21 mouse cellular contexts compared by ENCODE assay signal in the genomic region with DNA sequence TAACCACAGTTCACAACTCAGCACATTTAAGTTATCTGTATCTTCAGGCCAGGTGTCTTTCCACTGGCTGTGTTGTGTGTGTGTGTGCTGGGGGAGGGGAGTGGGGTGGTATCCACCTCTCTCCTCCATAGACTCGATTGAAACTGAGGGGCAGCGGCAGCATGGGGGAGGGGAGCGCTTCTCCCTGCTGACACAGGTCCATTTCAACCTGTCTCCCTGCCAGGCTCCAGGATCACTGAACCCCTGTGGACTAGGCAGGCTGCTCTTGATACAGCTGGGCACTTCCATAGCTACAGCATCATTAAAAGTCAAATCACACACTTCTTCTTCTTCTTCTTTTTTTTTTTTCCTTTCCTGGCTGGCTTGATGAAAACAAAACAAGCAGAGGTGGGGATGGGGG.
A peak's percentile ranks its signal among the peaks of the same experiment; 100 is the strongest.
DNase-seq lines count a peak whose midpoint lies in the region; ATAC-seq and TF ChIP-seq lines count a peak whose summit lies in the region.
"Had no signal": no experiment of that assay in that cellular context is flagged by ENCODE, and none has a peak within 500 bp of the region (broad histone marks: within the 10 kb centered on the region; RNA-seq: fewer than 3 reads in every experiment).

No protein-coding gene starts in this region.

- peak; percentile 57 for ATAC-seq in forebrain, embryonic 12.5 days (ENCODE audit: low FRiP score)
- no peak for ATAC-seq in forebrain, embryonic 11.5 days (replicated peaks; ENCODE audit: low FRiP score)
- peak; percentile 62 for ATAC-seq in hindbrain, embryonic 14.5 days (ENCODE audit: low FRiP score)
- peak; percentile 77 for ATAC-seq in midbrain, embryonic 13.5 days
- ATAC-seq: intestine, postnatal 0 days had no signal

- WGBS in forebrain, embryonic 12.5 days, result 13% methylated on average over 3 of the region's 3 CpGs
- 14% methylated on average over 3 of the region's 3 CpGs for WGBS in forebrain, embryonic 11.5 days
- WGBS in hindbrain, embryonic 14.5 days, result 14% methylated on average over 3 of the region's 3 CpGs
- 3% methylated on average over 3 of the region's 3 CpGs for WGBS in midbrain, embryonic 13.5 days

- H3K4me2 ChIP-seq in forebrain, embryonic 12.5 days, result 0 out of 2 replicates have a peak overlapping the region, but pooled peaks have one; percentile 16
- H3K4me2 ChIP-seq in forebrain, embryonic 11.5 days (ENCODE audit: low read depth, low read length, severe bottlenecking), result no peak overlapping the region
- no peak overlapping the region for H3K4me2 ChIP-seq in hindbrain, embryonic 14.5 days (replicated peaks)
- no peak overlapping the region for H3K4me2 ChIP-seq in midbrain, embryonic 13.5 days (replicated peaks)
- H3K4me2 ChIP-seq: embryonic facial prominence, embryonic 12.5 days; kidney, embryonic 15.5 days; lung, embryonic 15.5 days had no signal

- H3K4me1 ChIP-seq in forebrain, embryonic 12.5 days, result peaks cover 18% of the 10 kb centered on the region
- peaks cover 1% of the 10 kb centered on the region; the same call in 1 of the 2 replicates for H3K4me1 ChIP-seq in forebrain, embryonic 11.5 days (replicated peaks; ENCODE audit: control insufficient read depth, insufficient read depth, low read length)
- H3K4me1 ChIP-seq in hindbrain, embryonic 14.5 days (replicated peaks; ENCODE audit: control insufficient read depth, insufficient read depth, low read length), result peaks cover 17% of the 10 kb centered on the region
- peaks cover 22% of the 10 kb centered on the region for H3K4me1 ChIP-seq in midbrain, embryonic 13.5 days (replicated peaks)
- H3K4me1 ChIP-seq: embryonic facial prominence, embryonic 12.5 days; kidney, embryonic 15.5 days; lung, embryonic 15.5 days had no signal

- H3K4me3 ChIP-seq in forebrain, embryonic 12.5 days (replicated peaks), result no peak overlapping the region
- H3K4me3 ChIP-seq in forebrain, embryonic 11.5 days (ENCODE audit: low read depth, low read length), result no peak overlapping the region
- no peak overlapping the region for H3K4me3 ChIP-seq in hindbrain, embryonic 14.5 days (replicated peaks; ENCODE audit: low read length)
- no peak overlapping the region for H3K4me3 ChIP-seq in midbrain, embryonic 13.5 days (replicated peaks)
- H3K4me3 ChIP-seq: embryonic facial prominence, embryonic 12.5 days; erythroblast, embryonic 14.5 days; kidney, embryonic 15.5 days; lung, embryonic 15.5 days had no signal

- no peaks in the 10 kb centered on the region for H3K9me3 ChIP-seq in forebrain, embryonic 12.5 days
- H3K9me3 ChIP-seq in forebrain, embryonic 11.5 days (ENCODE audit: control insufficient read depth, low read length), result no peaks in the 10 kb centered on the region
- no peaks in the 10 kb centered on the region for H3K9me3 ChIP-seq in hindbrain, embryonic 14.5 days (ENCODE audit: control insufficient read depth, low read length)
- no peaks in the 10 kb centered on the region for H3K9me3 ChIP-seq in midbrain, embryonic 13.5 days
- H3K9me3 ChIP-seq: embryonic facial prominence, embryonic 12.5 days; kidney, embryonic 15.5 days; lung, embryonic 15.5 days had no signal

- no peak for TF ChIP-seq POLR2A in brain, embryonic 14.5 days (IDR thresholded peaks at IDR 0.05; ENCODE audit: borderline replicate concordance, extremely low read depth, insufficient read depth, insufficient read length, poor library complexity, severe bottlenecking)

- no peak overlapping the region for H3K27ac ChIP-seq in forebrain, embryonic 12.5 days
- H3K27ac ChIP-seq in forebrain, embryonic 11.5 days (ENCODE audit: low read depth, low read length), result no peak overlapping the region
- peak overlapping the region; percentile 33; the same call in 1 of the 2 replicates for H3K27ac ChIP-seq in hindbrain, embryonic 14.5 days
- H3K27ac ChIP-seq in midbrain, embryonic 13.5 days, result peak overlapping the region; percentile 54; the same call in 1 of the 2 replicates
- H3K27ac ChIP-seq: embryonic facial prominence, embryonic 12.5 days; kidney, embryonic 15.5 days; liver, embryonic 14.5 days; lung, embryonic 15.5 days had no signal

- DNase-seq in forebrain, embryonic 11.5 days (ENCODE audit: low spot score), result no peak
- peak; percentile 71 for DNase-seq in brain, embryonic 14.5 days (ENCODE audit: low read depth)
- DNase-seq in hindbrain, embryonic 14.5 days (ENCODE audit: low spot score), result no peak
- DNase-seq in heart, postnatal 4 days, result no peak
- DNase-seq in spleen, postnatal 10 days (ENCODE audit: low spot score in 2 of 2), result no peak
- DNase-seq in urinary bladder, adult 18-20 months (ENCODE audit: low spot score in 2 of 2), result no peak
- DNase-seq: cerebellum, adult 8-10 months; gastrocnemius, postnatal 10 days; heart, adult 18-20 months; kidney, postnatal 4 days; lung, postnatal 4 days; thymus, adult 2 months had no signal

- TF ChIP-seq CTCF in brain, embryonic 14.5 days (IDR thresholded peaks at IDR 0.05; ENCODE audit: borderline replicate concordance, extremely low read depth, insufficient read depth, insufficient read length), result no peak

- no peaks in the 10 kb centered on the region for H3K27me3 ChIP-seq in forebrain, embryonic 12.5 days
- no peaks in the 10 kb centered on the region for H3K27me3 ChIP-seq in forebrain, embryonic 11.5 days (ENCODE audit: control insufficient read depth, insufficient read depth, low read length)
- no peaks in the 10 kb centered on the region for H3K27me3 ChIP-seq in hindbrain, embryonic 14.5 days (ENCODE audit: control insufficient read depth, insufficient read depth, low read length)
- no peaks in the 10 kb centered on the region for H3K27me3 ChIP-seq in midbrain, embryonic 13.5 days
- H3K27me3 ChIP-seq: embryonic facial prominence, embryonic 12.5 days; kidney, embryonic 15.5 days; lung, embryonic 15.5 days had no signal

- no peaks in the 10 kb centered on the region for H3K36me3 ChIP-seq in forebrain, embryonic 12.5 days (replicated peaks)
- H3K36me3 ChIP-seq in forebrain, embryonic 11.5 days (ENCODE audit: control insufficient read depth, insufficient read depth, low read length), result no peaks in the 10 kb centered on the region
- no peaks in the 10 kb centered on the region for H3K36me3 ChIP-seq in hindbrain, embryonic 14.5 days (replicated peaks; ENCODE audit: control insufficient read depth, insufficient read depth)
- H3K36me3 ChIP-seq in midbrain, embryonic 13.5 days, result no peaks in the 10 kb centered on the region
- H3K36me3 ChIP-seq: embryonic facial prominence, embryonic 12.5 days; G1E; kidney, embryonic 15.5 days; lung, embryonic 15.5 days had no signal

- no peak overlapping the region for H3K9ac ChIP-seq in forebrain, embryonic 12.5 days
- no peak overlapping the region for H3K9ac ChIP-seq in forebrain, embryonic 11.5 days (ENCODE audit: low read length)
- H3K9ac ChIP-seq in hindbrain, embryonic 14.5 days, result peak overlapping the region; percentile 12; the same call in 1 of the 2 replicates
- H3K9ac ChIP-seq in midbrain, embryonic 13.5 days (replicated peaks), result no peak overlapping the region
- H3K9ac ChIP-seq: embryonic facial prominence, embryonic 12.5 days; kidney, embryonic 15.5 days; liver, embryonic 14.5 days; lung, embryonic 15.5 days had no signal

Comparison
In these comparisons a context has a peak if more than half of its experiments do, and no peak if none do; other contexts are left out.
1. H3K27ac ChIP-seq: peak in hindbrain, embryonic 14.5 days (single experiment) and midbrain, embryonic 13.5 days (single experiment); none in forebrain, embryonic 12.5 days (single experiment) and forebrain, embryonic 11.5 days (single experiment).